Mouse (Mus musculus): ENCODE measurements around the gene Opcml.

DNA sequence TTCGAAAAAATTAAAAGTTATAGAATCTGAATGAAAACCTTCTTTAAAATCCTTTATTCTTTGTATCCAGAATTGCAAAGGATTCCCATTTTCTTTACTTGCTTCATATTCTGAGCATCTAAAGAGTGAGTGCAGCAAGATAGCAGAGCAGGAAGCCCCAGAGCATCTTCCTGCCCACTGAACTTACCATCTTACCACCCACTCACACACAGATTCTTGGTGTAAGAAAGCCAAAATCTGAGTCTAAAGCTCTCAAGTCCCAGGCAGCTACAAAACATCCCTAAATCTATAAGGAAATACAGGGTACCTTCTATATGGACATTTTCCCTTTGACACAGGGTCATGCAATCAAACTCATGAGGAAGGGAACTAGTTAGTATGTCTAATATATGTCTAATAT lies 973.6 kb downstream of the Opcml start:
- no peak for TF ChIP-seq POLR2A (IDR thresholded peaks at IDR 0.05; ENCODE audit: low read depth, low read length)
- TF ChIP-seq CTCF (IDR thresholded peaks at IDR 0.05; ENCODE audit: extremely low read depth, insufficient read length, insufficient replicate concordance, low read depth, low read length): no peak

Data from small intestine, adult 2 months (tissue).